Mouse (Mus musculus): ENCODE results near the gene Gm20388.

DNA sequence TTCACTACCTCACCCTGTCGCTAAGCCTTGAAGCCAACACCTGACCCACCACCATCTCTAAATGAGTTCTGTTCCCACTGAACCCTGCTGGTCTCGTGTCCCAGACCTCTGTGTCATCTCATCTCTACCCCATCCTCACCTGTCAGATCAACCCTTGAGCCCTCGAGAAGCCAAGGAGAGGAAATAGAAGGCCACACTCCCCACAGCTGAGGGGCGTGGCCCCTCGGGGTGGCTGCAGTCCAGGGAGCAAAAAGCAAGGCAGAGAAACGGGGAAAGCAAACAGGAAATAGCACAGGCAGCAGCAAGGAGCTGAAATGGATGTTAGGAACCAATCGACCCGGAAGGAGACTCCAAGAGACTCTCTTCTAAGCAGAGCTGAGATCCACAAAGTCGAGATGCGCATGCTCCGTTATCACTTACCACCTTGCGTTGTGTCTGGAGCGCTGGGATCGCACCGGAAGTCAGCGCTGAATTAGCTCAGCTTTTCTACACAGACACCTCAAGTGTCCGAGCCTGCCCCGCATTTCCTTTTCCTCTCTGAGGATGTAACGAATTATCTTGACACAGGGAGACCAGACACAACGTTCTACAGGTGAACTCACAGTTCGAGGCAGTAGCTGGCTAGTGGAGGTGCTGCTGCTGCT, 3876.7 kb downstream of the Gm20388 start:
- TF ChIP-seq POLR2A (IDR thresholded peaks at IDR 0.05; ENCODE audit: borderline replicate concordance, control insufficient read depth, low read depth, low read length) (no peak), CTCF (IDR thresholded peaks at IDR 0.05; ENCODE audit: control insufficient read depth, insufficient read depth, low read length) (no peak)

All from bone marrow, adult 2 months (tissue).